Mouse (Mus musculus): ENCODE data around the gene Cldn3. TPM values are rescaled to one million over a fixed set of nuclear protein-coding genes. Genes with fewer than 3 reads are reported as not detected.
A peak's percentile ranks its signal among the peaks of the same experiment; 100 is the strongest.
"Not testable (repeated sequence)": the region's sequence is repeated elsewhere in the genome, so short reads cannot be mapped to it uniquely, and the experiment has no call there.

The Cldn3 gene
- polyA plus RNA-seq, 1 experiment, result not detected

DNA sequence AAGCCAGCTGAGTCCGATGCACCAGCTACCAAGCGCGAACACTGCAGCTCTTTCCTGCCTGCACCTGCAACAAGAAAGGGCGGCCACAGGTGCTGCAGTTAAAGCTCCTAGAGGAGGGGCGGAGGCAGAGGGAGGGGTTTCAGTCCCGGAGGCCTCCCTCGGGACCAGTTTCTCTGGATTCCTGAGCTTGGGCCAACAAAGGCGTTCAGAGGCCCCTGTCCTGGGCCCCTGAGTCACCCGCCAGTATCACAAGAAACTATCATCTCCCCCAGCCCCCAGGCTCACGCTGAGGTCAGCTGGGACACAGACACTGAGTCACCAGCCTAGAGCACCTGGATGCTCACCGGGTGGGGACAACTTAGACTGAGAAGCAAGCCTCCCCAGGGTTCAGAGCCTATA, 39.2 kb upstream of the Cldn3 start, which contains the start of gene Cldn4:
Gene Cldn4 (minus strand): TSS at position 78 of the 399 bp plus-strand sequence.
- TF ChIP-seq CTCF (IDR thresholded peaks at IDR 0.05; ENCODE audit: low read depth, low read length) (no peak), POLR2A (IDR thresholded peaks at IDR 0.05; ENCODE audit: borderline replicate concordance, low read depth, low read length) (no peak)
- Histone ChIP-seq H3K4me3 (ENCODE audit: insufficient read depth, low read length) (no peak within 1 kb of the TSS), H3K4me1 (ENCODE audit: control insufficient read depth, insufficient read depth, low read length) (peaks cover 17% of the 10 kb centered on the region), H3K27ac (ENCODE audit: insufficient read depth, low read depth, low read length) (no peak within 1 kb of the TSS)

DNA sequence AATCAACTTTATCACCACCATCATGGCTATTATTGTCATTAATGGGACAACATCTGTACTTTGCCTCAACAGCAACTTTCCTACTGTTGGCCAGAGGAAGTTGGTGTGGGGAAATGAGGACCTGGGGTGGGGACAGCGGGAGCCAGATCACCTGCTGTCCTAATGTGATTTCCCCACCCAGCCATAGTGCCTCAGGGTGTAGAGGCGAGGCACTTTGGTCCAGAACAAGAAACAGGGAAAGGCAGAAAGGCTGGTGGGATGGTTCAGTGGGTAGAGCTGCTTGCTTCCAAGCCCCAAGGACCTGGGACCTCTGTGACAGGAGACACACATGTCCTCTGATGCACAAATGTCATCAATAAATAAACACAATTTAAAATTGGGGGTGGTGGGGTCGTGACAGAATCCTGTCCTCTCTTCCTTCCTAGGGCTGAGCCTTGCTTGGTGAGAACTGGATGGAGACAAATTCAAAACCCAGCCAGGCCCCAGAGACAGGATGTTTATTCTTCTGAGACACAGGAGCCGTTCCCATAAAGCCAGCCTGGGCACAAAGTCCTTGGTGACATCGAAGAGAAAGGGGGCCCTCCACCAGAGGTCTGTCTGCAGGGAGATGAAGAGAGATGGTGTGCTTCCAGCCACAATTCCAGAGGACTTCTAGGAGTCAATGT, 38.5 kb upstream of the Cldn3 start:
- Histone ChIP-seq H3K4me3 (ENCODE audit: insufficient read depth, low read length) (no peak overlapping the region), H3K4me1 (ENCODE audit: control insufficient read depth, insufficient read depth, low read length) (peaks cover 15% of the 10 kb centered on the region), H3K27ac (ENCODE audit: insufficient read depth, low read depth, low read length) (no peak overlapping the region)
- TF ChIP-seq CTCF (IDR thresholded peaks at IDR 0.05; ENCODE audit: low read depth, low read length) (no peak), POLR2A (IDR thresholded peaks at IDR 0.05; ENCODE audit: borderline replicate concordance, low read depth, low read length) (no peak)

DNA sequence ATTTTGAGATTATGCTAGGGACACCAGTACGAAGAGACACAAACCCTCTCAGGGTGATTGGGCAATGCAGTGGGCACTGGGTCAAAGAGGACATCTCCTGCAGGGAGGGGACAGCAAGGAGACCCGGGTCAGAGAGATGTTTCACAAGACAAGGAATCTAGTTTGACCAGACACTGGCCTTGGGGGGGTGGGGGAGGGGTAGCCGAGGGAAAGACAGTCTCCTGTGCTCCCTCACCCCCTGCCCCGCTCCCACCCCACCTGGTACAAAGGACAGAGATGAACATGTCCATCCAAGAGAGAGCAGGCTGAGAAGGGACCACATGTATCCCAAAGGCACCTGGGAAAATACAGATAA, 38.0 kb upstream of the Cldn3 start:
- Histone ChIP-seq H3K27ac (ENCODE audit: insufficient read depth, low read depth, low read length) (no peak overlapping the region), H3K4me1 (ENCODE audit: control insufficient read depth, insufficient read depth, low read length) (peaks cover 10% of the 10 kb centered on the region), H3K4me3 (ENCODE audit: insufficient read depth, low read length) (no peak overlapping the region)
- TF ChIP-seq POLR2A (IDR thresholded peaks at IDR 0.05; ENCODE audit: borderline replicate concordance, low read depth, low read length) (no peak), CTCF (IDR thresholded peaks at IDR 0.05; ENCODE audit: low read depth, low read length) (no peak)

DNA sequence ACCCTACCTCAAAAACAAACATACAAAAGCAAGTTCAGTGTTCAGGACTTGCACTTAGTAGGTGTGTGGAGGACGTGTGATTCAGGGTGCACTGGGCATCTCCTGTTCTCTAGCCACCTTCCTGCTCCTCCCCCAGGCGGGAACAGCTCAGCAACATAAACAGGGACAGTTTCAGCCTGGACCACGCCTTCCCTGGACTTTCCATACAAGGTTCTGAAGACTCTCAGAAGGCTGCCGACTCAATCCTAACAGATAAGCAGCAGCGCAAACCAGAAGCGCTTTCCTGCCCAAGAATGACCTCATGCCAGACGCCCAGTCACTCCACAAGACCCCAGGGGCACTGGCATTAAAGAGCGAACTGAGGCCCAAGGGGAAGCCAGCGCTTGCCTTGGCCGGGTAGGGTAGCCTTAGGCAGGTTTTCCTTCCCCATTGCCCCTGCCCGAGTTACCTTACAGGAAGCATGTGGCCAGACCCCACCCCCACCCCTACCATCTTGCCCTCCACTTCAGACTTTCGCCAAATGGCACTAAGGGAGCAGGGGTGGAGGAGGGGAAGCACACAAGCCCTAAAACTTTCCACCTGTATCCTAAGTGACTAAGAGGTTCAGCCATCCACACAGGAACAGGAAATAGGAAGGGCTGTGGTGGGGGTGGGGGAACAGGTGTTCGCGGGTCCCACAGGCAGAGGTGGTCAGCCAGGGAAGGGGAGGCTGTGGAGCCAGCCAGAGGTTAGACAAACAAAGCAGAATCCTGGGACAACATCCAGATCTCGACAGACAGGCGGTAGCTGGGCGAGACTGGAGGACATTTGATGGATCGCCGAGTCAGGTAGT, 34.7 kb upstream of the Cldn3 start:
- Histone ChIP-seq H3K4me1 (ENCODE audit: control insufficient read depth, insufficient read depth, low read length) (peaks cover 13% of the 10 kb centered on the region; the same call in 1 of the 2 replicates), H3K4me3 (ENCODE audit: insufficient read depth, low read length) (no peak overlapping the region), H3K27ac (ENCODE audit: insufficient read depth, low read depth, low read length) (no peak overlapping the region)
- no peak for TF ChIP-seq CTCF (IDR thresholded peaks at IDR 0.05; ENCODE audit: low read depth, low read length)
- TF ChIP-seq POLR2A (IDR thresholded peaks at IDR 0.05; ENCODE audit: borderline replicate concordance, low read depth, low read length), result no peak

DNA sequence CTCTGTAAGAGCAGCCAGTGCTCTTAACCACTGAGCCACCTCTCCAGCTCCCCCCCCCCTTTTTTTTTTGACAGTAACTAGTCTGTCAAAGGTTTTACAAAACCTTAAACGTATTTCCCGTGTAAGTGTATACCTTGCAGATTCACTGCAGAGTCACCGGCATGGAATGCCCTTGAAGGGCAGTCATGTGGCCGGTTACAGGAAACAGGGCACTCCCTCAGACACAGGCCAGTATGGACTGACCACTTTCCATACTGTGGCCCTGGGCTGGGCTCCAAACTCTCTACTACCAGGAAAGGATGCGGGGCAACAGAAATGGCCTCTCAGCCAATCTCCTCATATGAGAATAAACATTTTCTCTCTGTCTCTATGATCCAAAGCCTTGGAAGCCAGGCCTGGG, 30.5 kb upstream of the Cldn3 start:
- no peak overlapping the region for H3K4me3 ChIP-seq (ENCODE audit: insufficient read depth, low read length)
- no peak overlapping the region for H3K27ac ChIP-seq (ENCODE audit: insufficient read depth, low read depth, low read length)
- peaks cover 42% of the 10 kb centered on the region for H3K4me1 ChIP-seq (ENCODE audit: control insufficient read depth, insufficient read depth, low read length)
- TF ChIP-seq POLR2A (IDR thresholded peaks at IDR 0.05; ENCODE audit: borderline replicate concordance, low read depth, low read length), result no peak
- TF ChIP-seq CTCF (IDR thresholded peaks at IDR 0.05; ENCODE audit: low read depth, low read length), result no peak

DNA sequence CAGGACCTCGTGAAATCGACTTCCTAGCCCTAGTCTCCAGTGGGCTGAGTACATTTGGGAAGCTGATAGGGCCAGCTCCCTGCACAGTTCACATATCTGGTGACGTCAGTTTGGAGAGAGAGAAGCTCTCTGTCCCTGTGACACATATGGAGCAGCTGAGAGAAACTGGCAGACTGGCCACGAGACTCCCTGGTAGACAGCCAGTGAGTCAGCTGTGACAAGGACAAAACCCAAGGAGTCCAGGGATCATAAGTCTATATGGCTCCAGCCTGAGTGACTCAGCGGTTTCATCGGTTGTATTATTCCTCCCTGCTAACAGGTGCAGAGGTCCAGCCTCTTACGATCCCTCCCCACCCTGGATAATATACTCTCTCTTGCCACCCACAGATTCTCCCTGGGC, 26.9 kb upstream of the Cldn3 start:
- TF ChIP-seq CTCF (IDR thresholded peaks at IDR 0.05; ENCODE audit: low read depth, low read length) (no peak), POLR2A (IDR thresholded peaks at IDR 0.05; ENCODE audit: borderline replicate concordance, low read depth, low read length) (no peak)
- Histone ChIP-seq H3K4me3 (ENCODE audit: insufficient read depth, low read length) (no peak overlapping the region), H3K4me1 (ENCODE audit: control insufficient read depth, insufficient read depth, low read length) (peaks cover 41% of the 10 kb centered on the region), H3K27ac (ENCODE audit: insufficient read depth, low read depth, low read length) (peak overlapping the region; percentile 41)

DNA sequence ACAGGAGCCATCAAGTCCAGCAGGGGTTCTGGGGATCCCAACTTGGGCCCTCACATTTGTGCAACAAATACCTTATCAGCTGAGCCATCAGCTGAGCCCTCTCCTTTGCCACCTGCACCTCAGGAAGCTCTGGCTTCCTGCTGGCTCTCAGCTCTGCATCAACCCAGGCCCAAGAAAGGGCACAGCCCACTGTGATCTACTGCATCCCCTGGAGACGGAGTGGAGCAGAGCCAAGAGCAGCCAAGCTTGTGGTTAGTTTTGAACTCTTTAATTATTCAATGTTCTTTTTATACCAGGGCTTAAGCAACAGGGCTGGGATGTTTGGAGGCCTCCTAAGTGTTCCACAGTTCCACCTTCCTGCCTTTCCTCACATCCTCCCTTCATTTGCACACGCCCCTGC, 25.6 kb upstream of the Cldn3 start:
- TF ChIP-seq POLR2A (IDR thresholded peaks at IDR 0.05; ENCODE audit: borderline replicate concordance, low read depth, low read length), result no peak
- Histone ChIP-seq H3K27ac (ENCODE audit: insufficient read depth, low read depth, low read length) (no peak overlapping the region), H3K4me3 (ENCODE audit: insufficient read depth, low read length) (no peak overlapping the region), H3K4me1 (ENCODE audit: control insufficient read depth, insufficient read depth, low read length) (peaks cover 41% of the 10 kb centered on the region)

DNA sequence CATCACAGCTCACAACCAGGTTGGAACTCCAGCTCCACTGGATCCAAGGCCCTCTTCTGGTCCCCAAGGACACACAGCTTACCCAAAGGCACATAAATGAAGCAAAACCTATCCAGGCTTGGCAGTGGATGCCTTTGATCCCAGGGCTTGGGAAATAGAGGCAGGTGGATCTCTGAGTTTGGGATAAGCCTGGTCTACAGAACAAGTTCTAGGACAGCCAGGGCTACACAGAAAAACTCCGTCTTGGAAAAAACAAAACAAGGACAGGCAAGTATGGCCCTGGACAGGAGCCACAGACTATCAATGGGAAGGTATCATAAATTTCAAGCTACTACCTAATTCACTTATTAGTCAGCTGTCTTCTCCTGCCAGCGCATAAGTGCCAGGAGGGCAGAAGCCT, 24.5 kb upstream of the Cldn3 start:
- Histone ChIP-seq H3K27ac (ENCODE audit: insufficient read depth, low read depth, low read length) (no peak overlapping the region), H3K4me3 (ENCODE audit: insufficient read depth, low read length) (no peak overlapping the region), H3K4me1 (ENCODE audit: control insufficient read depth, insufficient read depth, low read length) (peaks cover 40% of the 10 kb centered on the region)
- no peak for TF ChIP-seq POLR2A (IDR thresholded peaks at IDR 0.05; ENCODE audit: borderline replicate concordance, low read depth, low read length)
- no peak for TF ChIP-seq CTCF (IDR thresholded peaks at IDR 0.05; ENCODE audit: low read depth, low read length)

DNA sequence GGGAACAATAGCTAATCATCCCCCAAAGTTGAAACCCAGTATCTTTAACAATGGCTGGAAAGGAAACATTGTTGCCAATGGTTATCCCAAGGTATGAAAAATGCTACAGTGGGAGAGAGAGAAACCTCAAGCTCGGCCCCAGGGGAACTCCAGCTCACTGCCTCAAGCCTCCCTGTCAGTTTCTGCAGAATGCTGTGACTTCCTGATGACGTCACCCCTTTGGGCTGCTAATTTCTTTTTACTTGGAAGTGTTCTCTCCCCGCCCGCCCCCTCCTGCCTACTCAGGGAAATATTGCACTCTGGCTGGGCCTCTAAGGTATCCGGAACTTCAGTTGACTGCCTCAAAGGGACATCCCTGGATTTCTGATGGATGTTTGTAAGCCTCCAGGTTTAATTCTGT, 22.5 kb upstream of the Cldn3 start:
- no peak overlapping the region for H3K27ac ChIP-seq (ENCODE audit: insufficient read depth, low read depth, low read length)
- H3K4me3 ChIP-seq (ENCODE audit: insufficient read depth, low read length), result no peak overlapping the region
- H3K4me1 ChIP-seq (ENCODE audit: control insufficient read depth, insufficient read depth, low read length), result peaks cover 25% of the 10 kb centered on the region
- TF ChIP-seq POLR2A (IDR thresholded peaks at IDR 0.05; ENCODE audit: borderline replicate concordance, low read depth, low read length), result no peak
- no peak for TF ChIP-seq CTCF (IDR thresholded peaks at IDR 0.05; ENCODE audit: low read depth, low read length)

DNA sequence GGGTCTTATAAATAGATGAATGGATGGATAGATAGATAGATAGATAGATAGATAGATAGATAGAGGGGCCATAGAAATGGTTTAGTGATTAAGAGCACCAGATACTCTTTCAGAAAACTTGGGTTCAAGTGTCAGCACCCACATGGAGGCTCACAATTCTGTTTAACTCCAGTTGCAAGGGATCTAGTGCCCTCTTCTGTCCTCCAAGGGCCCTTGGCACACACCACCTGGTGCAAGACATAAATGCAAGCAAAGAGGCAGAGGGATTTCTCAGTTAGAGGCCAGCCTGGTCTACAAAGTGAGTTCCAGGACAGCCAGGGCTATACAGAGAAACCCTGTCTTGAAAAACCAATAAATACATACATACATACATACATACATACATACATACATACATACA, 21.4 kb upstream of the Cldn3 start:
- H3K27ac ChIP-seq (ENCODE audit: insufficient read depth, low read depth, low read length); H3K4me3 ChIP-seq (ENCODE audit: insufficient read depth, low read length): not testable (repeated sequence)
- H3K4me1 ChIP-seq (ENCODE audit: control insufficient read depth, insufficient read depth, low read length), result peaks cover 17% of the 10 kb centered on the region

All from bone marrow macrophage, adult 2 months (primary cell).